Mouse (Mus musculus): ENCODE measurements around the gene Gm49369.
A peak's percentile ranks its signal among the peaks of the same experiment; 100 is the strongest.
"Not testable (repeated sequence)": the region's sequence is repeated elsewhere in the genome, so short reads cannot be mapped to it uniquely, and the experiment has no call there.

Gene Gm49369

GRCm38 (mm10) chr7:142382567-142382966 is at the start of gene Gm49369:
Gene Gm49369, minus strand, starts transcription at chr7:142382667.
- DNase-seq (ENCODE audit: low read depth, low spot score), result no peak

- DNase-seq (ENCODE audit: low read depth, low spot score), result no peak
Observed at GRCm38 (mm10) chr7:142431106-142431505, 48.6 kb upstream of the Gm49369 start.

DNA sequence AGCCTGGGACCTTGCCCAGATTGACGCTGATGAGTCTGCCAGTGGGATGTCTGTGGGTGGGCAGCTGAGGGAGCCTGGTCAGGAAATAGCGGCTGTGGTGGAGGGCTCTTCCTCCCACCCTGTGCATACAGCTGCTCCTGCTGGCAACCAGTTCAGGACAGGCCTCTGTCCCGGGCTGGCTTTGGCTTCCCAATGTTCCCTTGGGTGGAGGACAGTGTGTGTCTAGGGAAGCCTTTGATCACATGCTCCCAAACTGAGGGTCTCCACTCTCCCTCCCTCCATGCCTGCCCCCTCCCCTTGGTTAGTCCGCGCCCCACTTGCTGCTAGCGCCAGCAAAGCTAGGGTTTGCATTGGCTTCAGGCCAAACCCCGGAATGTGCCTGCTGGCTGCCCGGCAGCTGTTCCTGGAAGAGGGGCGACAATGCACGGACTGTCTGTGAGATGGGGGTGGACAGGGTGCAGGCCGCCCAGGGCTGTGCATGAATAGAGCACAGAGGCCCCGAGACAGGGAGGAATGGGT is 47.8 kb upstream of the Gm49369 start:
- DNase-seq (ENCODE audit: low read depth, low spot score), result peak; percentile 41

DNA sequence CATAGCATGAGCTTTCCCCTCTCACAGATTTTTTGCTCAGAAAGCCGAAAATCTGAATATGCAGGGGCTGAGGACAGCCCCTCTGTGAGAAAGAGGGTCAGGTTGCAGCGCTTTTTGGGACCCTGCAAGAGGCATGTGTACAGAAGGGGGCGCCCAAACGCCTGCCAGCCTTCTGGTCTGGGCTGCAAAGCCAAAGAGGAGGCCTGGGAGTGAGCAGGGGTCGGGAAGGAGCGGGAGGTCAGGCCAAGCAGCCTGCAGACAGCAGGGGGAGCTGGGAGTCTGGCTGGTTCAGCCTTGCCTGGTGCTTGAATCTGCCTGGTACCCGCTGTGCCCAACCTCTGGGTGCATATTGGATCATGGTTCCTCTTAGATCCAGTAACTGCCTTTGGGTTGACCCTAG is 45.7 kb upstream of the Gm49369 start:
- DNase-seq (ENCODE audit: low read depth, low spot score), result peak; percentile 16

- DNase-seq (ENCODE audit: low read depth, low spot score), result peak; percentile 44
Observed at GRCm38 (mm10) chr7:142425641-142426213, 43.3 kb upstream of the Gm49369 start.

DNA sequence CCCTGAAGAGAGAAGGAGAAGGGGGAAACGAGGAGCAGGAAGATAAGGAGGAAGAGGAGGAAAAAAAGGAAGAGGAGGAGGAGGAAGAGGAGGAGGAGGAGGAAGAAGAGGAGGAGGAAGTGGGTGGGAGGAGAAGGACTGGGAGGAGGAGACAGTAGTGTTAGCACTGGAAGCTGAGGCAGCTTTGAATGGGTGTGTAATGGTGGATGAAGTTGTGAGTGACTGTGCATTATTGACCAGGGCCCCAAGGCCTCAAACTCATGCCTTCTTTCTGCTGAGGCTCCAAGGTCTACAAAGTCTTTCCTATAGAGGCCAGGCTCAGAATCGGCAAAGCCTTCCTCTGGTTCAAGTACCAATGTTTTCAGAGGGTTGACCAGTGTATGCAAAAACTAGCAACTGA is 39.4 kb upstream of the Gm49369 start:
- DNase-seq (ENCODE audit: low read depth, low spot score), result no peak

DNA sequence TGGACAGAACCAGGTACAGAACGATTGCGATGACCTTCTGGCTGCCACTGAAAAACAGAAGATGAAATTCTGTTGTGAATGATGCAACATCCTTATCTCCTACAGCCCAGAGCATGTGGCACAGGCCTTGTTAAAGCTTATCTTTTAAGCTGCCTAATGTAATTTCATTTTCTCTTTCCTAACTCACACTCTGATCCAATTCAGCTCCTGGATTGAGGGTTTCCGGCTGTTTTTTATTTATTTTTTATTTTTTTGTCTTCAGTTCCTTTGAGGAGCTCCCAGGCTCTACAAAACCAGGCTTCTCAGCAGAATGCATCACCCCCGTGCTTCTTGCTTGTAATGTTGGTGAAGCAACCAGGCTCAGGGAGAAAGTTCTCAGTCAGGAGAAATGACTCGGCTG is 37.4 kb upstream of the Gm49369 start:
- DNase-seq (ENCODE audit: low read depth, low spot score), result no peak

GRCm38 (mm10) chr7:142418679-142419078 is 36.2 kb upstream of the Gm49369 start:
- no peak for DNase-seq (ENCODE audit: low read depth, low spot score)

- no peak for DNase-seq (ENCODE audit: low read depth, low spot score)
Observed at GRCm38 (mm10) chr7:142418027-142418426, 35.6 kb upstream of the Gm49369 start.

GRCm38 (mm10) chr7:142416225-142416624 is 33.8 kb upstream of the Gm49369 start:
- DNase-seq (ENCODE audit: low read depth, low spot score), result no peak

DNA sequence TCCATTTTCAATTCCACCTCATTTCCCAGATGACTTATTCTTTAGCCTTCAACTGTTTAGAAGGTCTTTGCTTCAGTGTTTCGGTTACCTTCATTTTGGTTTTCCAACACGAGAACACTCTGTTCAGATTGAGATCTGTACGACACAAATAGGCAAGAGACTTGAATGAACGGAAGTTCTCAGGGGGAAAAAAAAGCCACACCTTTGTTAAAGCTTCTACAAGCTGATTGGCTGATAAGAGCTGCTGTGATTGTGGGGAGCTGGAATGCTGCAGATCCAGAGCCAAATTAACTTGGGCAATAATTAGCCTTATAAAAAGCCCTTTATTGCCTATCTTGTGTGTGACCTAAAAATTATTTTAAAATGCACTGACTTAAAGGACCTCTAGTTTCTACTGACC is 32.8 kb upstream of the Gm49369 start:
- no peak for DNase-seq (ENCODE audit: low read depth, low spot score)

DNA sequence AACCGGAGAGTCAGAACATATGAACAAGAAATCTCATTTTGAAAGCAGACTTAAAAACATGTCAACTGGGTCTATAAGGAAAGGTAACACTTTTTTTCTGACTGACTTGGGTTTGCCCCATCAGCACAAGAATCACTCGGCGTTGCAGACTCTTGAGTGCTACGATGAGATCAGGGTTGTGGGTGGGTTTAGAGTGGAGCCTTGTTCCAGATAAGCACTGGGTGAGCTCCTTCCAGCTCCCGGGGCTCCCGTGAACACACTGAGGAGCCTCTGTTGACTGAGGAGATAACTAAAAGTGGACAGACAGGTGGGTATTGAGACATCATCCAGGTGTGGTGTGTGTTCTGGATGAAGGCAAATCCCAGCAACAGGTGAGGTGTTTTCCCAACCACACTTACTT is 30.8 kb upstream of the Gm49369 start:
- no peak for DNase-seq (ENCODE audit: low read depth, low spot score)

DNA sequence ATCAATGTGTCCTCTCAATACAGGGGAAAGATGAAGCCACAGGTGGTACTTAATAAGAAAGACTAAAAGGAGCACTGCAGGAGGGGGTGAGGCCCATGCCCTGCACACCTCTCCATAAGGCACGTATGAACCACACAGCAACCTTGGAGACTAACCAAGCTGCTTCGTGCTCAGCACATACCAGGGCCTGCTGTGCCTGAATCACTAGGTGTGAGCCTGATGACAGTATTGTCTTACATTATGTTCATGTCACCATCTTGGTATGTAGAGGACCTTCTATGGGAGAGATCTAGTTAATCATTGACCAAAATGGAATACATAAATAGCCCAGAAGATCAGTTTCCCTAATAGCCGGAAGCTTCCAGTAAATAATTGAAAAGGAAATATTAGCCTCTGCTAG is 27.1 kb upstream of the Gm49369 start:
- no peak for DNase-seq (ENCODE audit: low read depth, low spot score)

DNA sequence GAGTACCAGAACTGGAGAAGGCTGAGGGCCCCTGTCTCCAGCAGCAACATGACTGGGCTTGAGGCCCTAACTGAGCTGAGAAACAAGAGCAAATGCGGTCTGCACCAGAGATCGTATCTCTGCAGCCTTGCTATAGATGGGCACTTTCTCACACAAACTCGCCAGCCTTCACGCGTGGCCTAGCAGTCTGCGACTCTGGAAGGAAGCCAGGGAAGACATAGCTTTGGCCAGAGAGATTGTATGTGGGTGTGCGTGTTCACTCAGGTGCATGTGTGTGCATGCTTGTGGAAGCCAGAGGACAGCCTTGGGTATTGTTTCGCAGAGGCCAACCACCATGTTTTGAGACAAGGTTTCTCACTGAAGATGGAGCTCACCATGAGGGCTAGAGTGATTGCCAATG is 26.2 kb upstream of the Gm49369 start:
- no peak for DNase-seq (ENCODE audit: low read depth, low spot score)

GRCm38 (mm10) chr7:142407935-142408334 is 25.5 kb upstream of the Gm49369 start:
- no peak for DNase-seq (ENCODE audit: low read depth, low spot score)

- not testable (repeated sequence) for DNase-seq (ENCODE audit: low read depth, low spot score)
Observed at GRCm38 (mm10) chr7:142405134-142405533, 22.7 kb upstream of the Gm49369 start.

- peak; percentile 40 for DNase-seq (ENCODE audit: low read depth, low spot score)
Observed at GRCm38 (mm10) chr7:142403591-142403990, 21.1 kb upstream of the Gm49369 start.

GRCm38 (mm10) chr7:142400750-142401142 is 18.3 kb upstream of the Gm49369 start:
- no peak for DNase-seq (ENCODE audit: low read depth, low spot score)

GRCm38 (mm10) chr7:142400112-142400749 is 17.8 kb upstream of the Gm49369 start:
- DNase-seq (ENCODE audit: low read depth, low spot score), result peak; percentile 74

GRCm38 (mm10) chr7:142399250-142399649 is 16.8 kb upstream of the Gm49369 start:
- no peak for DNase-seq (ENCODE audit: low read depth, low spot score)

DNA sequence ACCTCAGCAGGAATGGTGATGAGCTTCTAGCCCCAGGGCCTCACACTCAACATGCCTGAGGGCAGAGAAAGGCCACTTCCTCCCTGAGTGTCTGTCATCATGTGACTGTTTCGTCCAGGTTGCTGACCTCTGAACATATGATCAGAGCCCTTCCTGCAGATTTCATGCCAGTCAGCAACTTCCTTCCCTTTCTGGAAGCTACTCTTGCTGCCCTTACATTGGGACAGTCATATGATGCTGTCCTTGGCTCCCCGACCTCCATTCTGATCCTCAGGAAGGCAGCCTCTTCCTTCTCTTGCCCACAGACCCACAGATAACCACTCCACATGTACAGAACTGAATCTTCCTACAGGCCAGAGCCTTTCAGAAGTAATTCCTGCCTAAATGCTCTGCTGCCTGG is 15.6 kb upstream of the Gm49369 start:
- peak; percentile 55 for DNase-seq (ENCODE audit: low read depth, low spot score)

- DNase-seq (ENCODE audit: low read depth, low spot score), result no peak
Observed at GRCm38 (mm10) chr7:142396611-142397010, 14.1 kb upstream of the Gm49369 start.

DNA sequence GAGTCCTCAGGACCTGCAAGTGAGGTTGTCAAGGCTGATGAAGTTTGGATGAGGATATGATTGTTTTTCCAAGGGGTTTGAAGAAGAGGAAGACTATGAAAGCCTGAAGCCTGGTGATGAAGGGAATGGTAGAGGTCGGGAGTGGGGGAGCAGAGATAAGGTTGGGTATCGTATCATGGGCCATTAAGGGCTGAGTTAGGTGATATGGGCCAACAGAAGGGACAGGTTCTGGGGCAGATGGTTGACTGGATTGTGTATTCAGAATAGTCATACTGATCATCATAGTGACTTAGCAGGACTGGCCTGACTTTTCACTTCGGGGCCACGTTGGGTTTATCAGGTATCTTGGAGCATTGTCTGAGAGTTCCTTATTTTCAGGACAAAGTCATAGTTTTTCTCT is 13.0 kb upstream of the Gm49369 start:
- DNase-seq (ENCODE audit: low read depth, low spot score), result no peak

Data from brain, adult 2 months (tissue).